Mouse (Mus musculus) heart, postnatal 25 days (tissue): ENCODE measurements at regions not wholly inside any gene's neighbourhood (a gene's known extent, or its start where the extent isn't known, plus 50 kb on each side); places are given as distances from the start of the nearest gene placed in this dataset.
"Not testable (repeated sequence)": the region's sequence is repeated elsewhere in the genome, so short reads cannot be mapped to it uniquely, and the experiment has no call there.

Experiments used
- DNase-seq: peaks from one replicate; pipeline ENCODE4 v3.0.0; 2022; ENCODE audit warnings: low spot score
- intact Hi-C: fragments of 180-260 bp; cut with DNase I; formaldehyde crosslinking; loops from one replicate; pipeline ENCODE4 v1.15.1; 2025

GRCm38 (mm10) chr12:18606126-18606525 lies 91.8 kb downstream of the 5730507C01Rik start:
- DNase-seq: not testable (repeated sequence)
- intact Hi-C loops: loop anchor here (10.0 kb wide), 1 partner anchor 751 kb away; no protein-coding TSS in a partner anchor

- intact Hi-C loops: loop anchor here (10.0 kb wide), 1 partner anchor 755 kb away; no protein-coding TSS in a partner anchor
- peak; percentile 61 for DNase-seq
Observed at GRCm38 (mm10) chr12:18609835-18610234, 95.5 kb downstream of the 5730507C01Rik start.

- intact Hi-C loops, DNase-seq: not testable (repeated sequence)
Observed at GRCm38 (mm10) chr12:18610581-18610980, 96.3 kb downstream of the 5730507C01Rik start.
